Mouse (Mus musculus) stomach, embryonic 16.5 days (tissue): ENCODE results near the gene Foxn3. TPM values are rescaled to one million over a fixed set of nuclear protein-coding genes. Genes with fewer than 3 reads are reported as not detected.

Experiments used
- ATAC-seq: fragments of 200-750 bp; cut with Nextera tagmentation; 2 replicates; pipeline ENCODE4 v1.8.0; 2017; ENCODE audit warnings: moderate number of reproducible peaks, moderate TSS enrichment; ENCODE audit not compliant: insufficient read depth, low FRiP score
- H3K27ac ChIP-seq: fragments of 300-500 bp; sonication (generic); 2 replicates; pipeline ENCODE4 v1.5.1; 2014; ENCODE audit warnings: low read length
- H3K27me3 ChIP-seq: fragments of 300-500 bp; sonication (generic); 2 replicates; pipeline ENCODE4 v1.6.1; 2014; ENCODE audit warnings: low read length, control low read depth, mixed read lengths; ENCODE audit not compliant: control insufficient read depth, insufficient read depth
- H3K36me3 ChIP-seq: fragments of 300-500 bp; sonication (generic); 2 replicates; pipeline ENCODE4 v1.6.1; 2014; ENCODE audit warnings: low read length; ENCODE audit not compliant: control insufficient read depth, insufficient read depth
- H3K4me1 ChIP-seq: fragments of 300-500 bp; sonication (generic); 2 replicates; pipeline ENCODE4 v1.6.1; 2014; ENCODE audit warnings: low read length, control low read depth, mixed read lengths; ENCODE audit not compliant: control insufficient read depth, insufficient read depth
- H3K4me2 ChIP-seq: fragments of 300-500 bp; sonication (generic); 2 replicates; pipeline ENCODE4 v1.6.1; 2014; ENCODE audit warnings: low read depth, low read length, mixed read lengths
- H3K4me3 ChIP-seq: fragments of 300-500 bp; sonication (generic); replicated peaks from 2 replicates; pipeline ENCODE4 v1.5.1; 2014; ENCODE audit warnings: mild to moderate bottlenecking, low read length
- H3K9ac ChIP-seq: fragments of 300-500 bp; sonication (generic); 2 replicates; pipeline ENCODE4 v1.6.1; 2014; ENCODE audit warnings: low read length
- H3K9me3 ChIP-seq: fragments of 300-500 bp; sonication (generic); replicated peaks from 2 replicates; pipeline ENCODE4 v1.6.1; 2016; ENCODE audit warnings: low read length, control low read depth; ENCODE audit not compliant: control insufficient read depth
- WGBS: fragments of 180-500 bp; shearing (Covaris S2); extraction: QIAGEN DNeasy Blood & Tissue Kit; methylation state at CpG from one replicate; pipeline ENCODE4 v1.1.7; 2014; 5-methylcytosine and 5-hydroxymethylcytosine counted together
- polyA plus RNA-seq: library from polyadenylated mRNA; unstranded; fragments of >200 nt; fragmentation: Nextera tagmentation; extraction: Ambion mirVana; gene quantifications from 2 replicates; pipeline ENCODE4 v1.2.1, GENCODE M21; 2015

The Foxn3 gene
- polyA plus RNA-seq, 1 experiment from 2014 or later, result 58.3 TPM

DNA sequence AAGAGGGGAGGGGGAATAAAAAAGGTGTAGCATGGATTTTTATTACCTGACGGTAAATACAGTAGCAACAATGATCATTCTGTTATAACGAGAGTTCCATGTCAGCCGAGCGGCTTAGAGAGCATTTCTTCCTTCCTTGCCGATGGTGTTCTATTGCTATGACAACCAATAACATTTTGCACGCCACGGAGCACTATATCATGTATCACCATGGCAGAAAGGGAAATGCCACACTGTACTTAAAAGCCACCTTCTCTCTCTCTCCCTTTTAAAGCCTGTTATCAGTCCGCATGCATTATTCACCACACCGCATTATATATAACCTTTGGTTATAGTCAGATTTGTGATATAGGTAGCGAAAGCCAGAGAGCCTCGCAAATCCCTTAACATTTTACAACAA, 323.6 kb downstream of the Foxn3 start:
- Histone ChIP-seq H3K4me2 (no peak overlapping the region), H3K27ac (0 out of 2 replicates have a peak overlapping the region, but pooled peaks have one; percentile 12), H3K4me3 (no peak overlapping the region), H3K9ac (no peak overlapping the region), H3K4me1 (peaks cover 14% of the 10 kb centered on the region), H3K27me3 (no peaks in the 10 kb centered on the region), H3K36me3 (no peaks in the 10 kb centered on the region), H3K9me3 (no peaks in the 10 kb centered on the region)
- WGBS, result 45% methylated on average over 11 of the region's 11 CpGs
- peak; percentile 72 for ATAC-seq

DNA sequence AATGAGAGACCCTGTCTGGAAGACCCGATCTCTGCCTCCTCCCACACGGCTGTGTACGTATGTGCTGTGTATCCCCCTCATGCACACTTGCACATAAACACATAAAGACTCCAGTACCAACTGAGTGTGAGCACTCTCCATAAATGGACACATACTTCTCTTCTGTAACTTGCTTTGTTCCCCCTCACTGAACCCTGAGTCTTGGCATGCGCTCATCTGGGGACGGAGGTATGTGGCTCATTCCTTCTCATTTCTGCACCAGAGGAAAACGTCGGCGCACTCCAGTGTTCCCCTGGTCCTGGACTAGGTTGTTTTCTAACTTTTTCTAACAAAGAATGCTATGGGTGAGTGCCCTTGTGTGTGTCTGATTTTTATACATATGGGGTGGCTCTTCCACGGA, 325.9 kb downstream of the Foxn3 start:
- Histone ChIP-seq H3K9ac (no peak overlapping the region), H3K36me3 (no peaks in the 10 kb centered on the region), H3K27ac (peak overlapping the region; percentile 40; the same call in 1 of the 2 replicates), H3K4me1 (peaks cover 23% of the 10 kb centered on the region), H3K9me3 (no peaks in the 10 kb centered on the region), H3K4me3 (no peak overlapping the region), H3K4me2 (no peak overlapping the region), H3K27me3 (no peaks in the 10 kb centered on the region)
- ATAC-seq, result no peak
- 86% methylated on average over 9 of the region's 9 CpGs for WGBS

DNA sequence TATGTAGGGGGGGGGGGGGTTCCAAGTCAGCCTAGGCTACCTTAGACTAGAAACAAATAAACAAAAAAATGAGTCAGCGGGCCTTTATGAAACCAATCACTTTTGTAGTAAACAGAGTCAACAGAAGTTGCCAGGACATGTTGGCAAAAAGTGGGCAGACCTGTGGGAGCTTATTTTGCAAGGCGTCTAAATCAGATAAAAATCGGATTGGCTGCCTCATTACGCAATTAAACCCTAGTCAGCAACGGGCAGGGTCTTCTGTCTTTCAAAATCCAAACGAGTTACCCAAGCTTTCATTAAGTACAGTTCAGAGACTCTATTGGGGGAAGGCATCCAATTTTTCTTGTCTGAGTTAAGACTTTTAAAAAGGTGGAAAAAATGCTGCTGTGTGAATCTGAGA, 329.0 kb downstream of the Foxn3 start:
- WGBS, result 54% methylated on average over 6 of the region's 6 CpGs
- Histone ChIP-seq H3K36me3 (no peaks in the 10 kb centered on the region), H3K9ac (no peak overlapping the region), H3K4me3 (no peak overlapping the region), H3K9me3 (no peaks in the 10 kb centered on the region), H3K4me1 (peaks cover 15% of the 10 kb centered on the region), H3K27me3 (no peaks in the 10 kb centered on the region), H3K27ac (no peak overlapping the region), H3K4me2 (no peak overlapping the region)
- no peak for ATAC-seq

DNA sequence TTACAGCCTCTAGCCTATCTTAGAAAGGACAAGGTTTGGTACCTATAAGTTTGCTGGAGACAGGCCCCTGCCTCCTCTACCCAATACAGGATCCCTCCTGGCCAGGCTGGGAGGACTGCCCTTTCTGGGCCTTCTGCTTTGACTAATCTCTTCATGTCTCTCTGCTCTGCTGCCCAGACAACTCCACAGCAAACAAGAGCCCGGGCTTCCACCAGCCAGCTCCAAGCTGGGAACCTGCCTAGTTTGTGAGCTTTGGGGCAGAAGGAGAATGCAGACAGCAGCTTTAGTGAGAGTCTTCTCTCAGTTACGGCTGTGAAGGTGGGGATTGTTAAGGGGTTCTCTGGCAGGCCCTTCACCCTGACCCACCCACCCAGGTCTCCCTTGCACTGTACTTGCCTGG, 330.0 kb downstream of the Foxn3 start:
- WGBS, result 58% methylated on average over 2 of the region's 2 CpGs
- Histone ChIP-seq H3K36me3 (no peaks in the 10 kb centered on the region), H3K4me3 (no peak overlapping the region), H3K27ac (no peak overlapping the region), H3K4me2 (no peak overlapping the region), H3K27me3 (no peaks in the 10 kb centered on the region), H3K9me3 (no peaks in the 10 kb centered on the region), H3K9ac (no peak overlapping the region), H3K4me1 (peaks cover 13% of the 10 kb centered on the region; the same call in 1 of the 2 replicates)
- ATAC-seq, result no peak

DNA sequence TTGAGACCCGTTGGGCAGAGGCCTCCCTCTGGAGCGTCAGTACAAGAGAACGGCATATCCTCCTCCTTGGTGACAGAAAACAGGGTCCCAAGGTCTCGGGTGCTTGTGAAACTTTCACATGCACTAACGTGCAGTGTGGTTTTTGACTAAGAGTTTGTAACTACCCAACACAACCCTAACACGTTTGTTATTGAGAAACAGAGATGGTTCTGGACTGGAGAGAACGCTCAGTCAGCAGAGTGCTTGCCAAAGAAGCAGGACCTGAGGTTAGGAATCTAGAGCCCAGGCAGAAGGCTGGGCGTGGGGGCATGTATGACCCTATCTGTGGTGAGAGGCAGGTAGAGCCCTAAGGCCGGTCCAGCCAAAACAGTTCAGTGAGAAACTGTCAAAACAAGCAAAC, 330.9 kb downstream of the Foxn3 start:
- Histone ChIP-seq H3K4me3 (no peak overlapping the region), H3K4me1 (peaks cover 13% of the 10 kb centered on the region; the same call in 1 of the 2 replicates), H3K36me3 (no peaks in the 10 kb centered on the region), H3K27me3 (no peaks in the 10 kb centered on the region), H3K9me3 (no peaks in the 10 kb centered on the region), H3K4me2 (no peak overlapping the region), H3K9ac (no peak overlapping the region), H3K27ac (no peak overlapping the region)
- 79% methylated on average over 9 of the region's 9 CpGs for whole genome bisulfite sequencing
- ATAC-seq, result no peak

DNA sequence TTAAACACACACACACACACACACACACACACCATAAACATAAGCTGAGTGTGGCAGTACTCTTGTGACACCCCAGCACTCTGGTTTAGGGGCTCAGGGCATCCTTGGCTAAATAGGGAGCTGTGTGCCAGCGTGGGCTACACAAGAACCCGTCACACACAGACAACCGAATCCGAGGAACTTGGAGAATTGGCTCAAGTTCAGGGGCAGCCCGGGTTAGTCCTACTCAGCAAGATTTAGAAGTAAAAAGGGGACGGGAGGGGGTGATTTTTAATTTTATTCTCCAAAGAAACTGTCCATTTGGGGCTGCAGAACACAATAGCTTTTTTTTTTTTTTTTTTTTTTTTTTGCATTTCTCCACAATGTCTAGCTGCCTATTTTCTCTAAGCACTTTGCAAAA, 332.1 kb downstream of the Foxn3 start:
- Histone ChIP-seq H3K27ac (no peak overlapping the region), H3K27me3 (no peaks in the 10 kb centered on the region), H3K36me3 (no peaks in the 10 kb centered on the region), H3K9ac (no peak overlapping the region), H3K4me2 (no peak overlapping the region), H3K9me3 (no peaks in the 10 kb centered on the region), H3K4me1 (peaks cover 13% of the 10 kb centered on the region; the same call in 1 of the 2 replicates), H3K4me3 (no peak overlapping the region)
- ATAC-seq, result no peak
- WGBS, result 82% methylated on average over 6 of the region's 6 CpGs

DNA sequence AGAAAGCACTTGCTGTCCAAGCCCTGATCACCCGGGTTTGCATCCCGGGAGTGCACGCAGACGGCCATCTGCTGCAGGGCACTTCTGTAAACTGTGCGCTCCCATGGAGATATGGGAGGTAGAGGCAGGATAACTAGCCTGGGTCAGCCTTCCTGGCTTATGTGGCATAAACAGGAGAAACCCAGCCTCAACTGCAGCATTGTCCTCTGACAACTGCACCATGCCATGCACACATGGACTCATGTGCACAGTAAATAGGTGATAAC, 332.7 kb downstream of the Foxn3 start:
- H3K27ac ChIP-seq, result no peak overlapping the region
- no peaks in the 10 kb centered on the region for H3K9me3 ChIP-seq
- no peak for ATAC-seq
- no peak overlapping the region for H3K4me2 ChIP-seq
- H3K4me1 ChIP-seq, result peaks cover 13% of the 10 kb centered on the region; the same call in 1 of the 2 replicates
- no peaks in the 10 kb centered on the region for H3K36me3 ChIP-seq
- no peaks in the 10 kb centered on the region for H3K27me3 ChIP-seq
- no peak overlapping the region for H3K4me3 ChIP-seq
- 61% methylated on average over 5 of the region's 5 CpGs for WGBS
- no peak overlapping the region for H3K9ac ChIP-seq

DNA sequence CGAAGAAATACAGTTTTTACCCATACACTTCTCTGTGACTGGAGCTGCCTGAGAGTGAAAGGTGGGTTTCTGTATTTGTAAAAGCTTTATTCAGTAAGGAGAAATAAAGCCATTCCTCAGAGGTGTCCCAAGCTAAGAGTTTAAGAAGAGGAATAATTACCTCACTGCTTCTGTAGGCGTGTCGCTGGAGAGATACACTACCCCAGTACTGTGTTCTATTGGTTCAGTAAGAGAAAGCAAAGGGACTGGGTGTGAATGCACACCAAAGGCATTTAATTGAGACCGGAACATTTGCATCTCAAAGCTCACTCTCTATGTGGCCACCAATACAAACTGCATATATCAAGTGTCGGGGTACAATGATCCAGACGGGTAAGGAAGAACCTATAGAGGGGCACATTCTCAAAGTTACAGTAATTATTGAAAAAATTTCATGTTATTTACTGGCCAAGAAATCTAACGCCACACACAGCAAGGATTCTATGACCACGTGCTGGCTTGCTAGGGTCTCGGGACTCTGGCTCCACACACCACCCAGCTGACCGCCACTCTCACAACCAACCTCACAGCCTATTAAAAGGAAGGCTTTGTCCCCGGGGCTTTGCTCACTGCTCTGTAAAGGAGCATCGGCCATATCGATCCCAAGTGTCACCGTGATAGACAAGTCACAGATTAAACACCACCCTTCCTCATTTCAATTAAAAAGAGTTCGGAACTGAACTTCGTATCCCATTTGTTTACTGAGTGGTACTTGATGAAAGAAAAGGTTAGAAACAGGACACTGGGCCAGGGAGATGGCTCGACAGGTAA, 333.2 kb downstream of the Foxn3 start:
- Histone ChIP-seq H3K27ac (no peak overlapping the region), H3K9ac (no peak overlapping the region), H3K4me3 (no peak overlapping the region), H3K4me1 (peaks cover 13% of the 10 kb centered on the region; the same call in 1 of the 2 replicates), H3K4me2 (no peak overlapping the region), H3K9me3 (no peaks in the 10 kb centered on the region), H3K36me3 (no peaks in the 10 kb centered on the region), H3K27me3 (no peaks in the 10 kb centered on the region)
- ATAC-seq, result no peak
- WGBS, result 67% methylated on average over 17 of the region's 17 CpGs

DNA sequence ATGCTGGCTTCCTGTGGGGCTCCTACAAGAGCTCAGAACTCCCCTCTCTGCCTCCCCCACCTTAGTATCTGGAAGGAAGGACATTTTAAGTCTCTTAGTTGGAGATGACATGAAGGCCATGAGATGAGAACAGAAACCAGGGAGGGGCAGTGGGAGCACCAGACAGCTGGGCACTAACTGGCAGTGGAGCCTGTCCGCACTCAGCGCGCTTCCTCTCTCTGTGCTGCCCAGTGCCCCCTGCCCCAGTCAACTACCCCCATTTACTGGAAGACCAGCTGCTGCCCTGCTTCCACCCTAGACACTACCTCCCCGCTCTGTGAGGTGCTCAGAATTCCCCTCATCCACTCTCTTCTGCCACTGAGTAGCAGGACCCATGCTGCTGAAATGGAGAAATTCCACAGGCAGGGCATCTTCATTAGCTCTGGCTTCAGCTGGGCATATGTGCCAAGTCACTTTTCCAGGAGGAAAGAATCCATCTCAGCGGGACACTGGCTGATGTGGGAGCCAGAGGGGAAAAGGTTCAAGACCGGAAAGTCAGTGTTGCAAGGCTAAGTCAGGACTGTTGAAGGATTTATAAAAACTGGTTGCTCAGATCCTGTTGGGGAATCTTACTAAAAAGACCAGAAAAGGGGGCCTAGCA, 335.9 kb downstream of the Foxn3 start:
- 92% methylated on average over 6 of the region's 6 CpGs for whole genome bisulfite sequencing

More for the DNA sequence above, 335.9 kb downstream of the Foxn3 start:
- Histone ChIP-seq H3K4me2 (no peak overlapping the region), H3K4me3 (no peak overlapping the region), H3K4me1 (peaks cover 4% of the 10 kb centered on the region; the same call in 1 of the 2 replicates), H3K27ac (no peak overlapping the region), H3K27me3 (no peaks in the 10 kb centered on the region), H3K36me3 (no peaks in the 10 kb centered on the region), H3K9me3 (no peaks in the 10 kb centered on the region), H3K9ac (no peak overlapping the region)
- no peak for ATAC-seq
